Mouse (Mus musculus): ENCODE results near the gene Gm7075. TPM values are rescaled to one million over a fixed set of nuclear protein-coding genes. Genes with fewer than 3 reads are reported as not detected.
"Not testable (repeated sequence)": the region's sequence is repeated elsewhere in the genome, so short reads cannot be mapped to it uniquely, and the experiment has no call there.

The Gm7075 gene
- total RNA-seq (2021), result not detected

- intact Hi-C loops (cut with DNase I), result no loop called here
- peak; percentile 39 for DNase-seq
These were observed at the start of gene Gm7075 for GRCm38 (mm10) chr10:63421739-63422735. Gene Gm7075 (minus strand): TSS chr10:63421789.

GRCm38 (mm10) chr10:63460935-63461334, 39.3 kb upstream of the Gm7075 start:
- no peak for DNase-seq
- intact Hi-C loops (cut with DNase I), result no loop called here

- no peak for DNase-seq
- intact Hi-C loops (cut with DNase I), result no loop called here
These were observed 35.9 kb upstream of the Gm7075 start for GRCm38 (mm10) chr10:63457292-63458128.

GRCm38 (mm10) chr10:63455110-63455878, 33.7 kb upstream of the Gm7075 start:
- peak; percentile 24 for DNase-seq

GRCm38 (mm10) chr10:63453926-63454325, 32.3 kb upstream of the Gm7075 start:
- intact Hi-C loops (cut with DNase I), result no loop called here
- DNase-seq, result no peak

More at GRCm38 (mm10) chr10:63455110-63455878, 33.7 kb upstream of the Gm7075 start:
- intact Hi-C loops (cut with DNase I), result no loop called here

- intact Hi-C loops (cut with DNase I); DNase-seq: not testable (repeated sequence)
These were observed 23.2 kb upstream of the Gm7075 start for GRCm38 (mm10) chr10:63444602-63445387.

- DNase-seq, result no peak
- intact Hi-C loops (cut with DNase I), result no loop called here
These were observed 18.2 kb upstream of the Gm7075 start for GRCm38 (mm10) chr10:63439694-63440228.

- DNase-seq, result no peak
- intact Hi-C loops (cut with DNase I), result no loop called here
These were observed 17.2 kb upstream of the Gm7075 start for GRCm38 (mm10) chr10:63438736-63439262.

- DNase-seq, result no peak
- intact Hi-C loops (cut with DNase I), result no loop called here
These were observed 11.3 kb upstream of the Gm7075 start for GRCm38 (mm10) chr10:63432887-63433286.

- DNase-seq, result no peak
- intact Hi-C loops (cut with DNase I), result no loop called here
These were observed 10.5 kb upstream of the Gm7075 start for GRCm38 (mm10) chr10:63432099-63432498.

- DNase-seq, result no peak
- intact Hi-C loops (cut with DNase I), result no loop called here
These were observed 9.7 kb upstream of the Gm7075 start for GRCm38 (mm10) chr10:63431221-63431736.

GRCm38 (mm10) chr10:63429785-63430305, 8.3 kb upstream of the Gm7075 start, which contains the start of gene Ctnna3:
Gene Ctnna3 (plus strand): TSS chr10:63430098.
- intact Hi-C loops (cut with DNase I), result no loop called here
- DNase-seq, result peak; percentile 92

- DNase-seq, result peak; percentile 96
- intact Hi-C loops (cut with DNase I), result no loop called here
These were observed 7.8 kb upstream of the Gm7075 start for GRCm38 (mm10) chr10:63429380-63429779.

- intact Hi-C loops (cut with DNase I), result no loop called here
- no peak for DNase-seq
These were observed 7.4 kb upstream of the Gm7075 start for GRCm38 (mm10) chr10:63429023-63429340.

- intact Hi-C loops (cut with DNase I), result no loop called here
- DNase-seq, result peak; percentile 20
These were observed 6.8 kb upstream of the Gm7075 start for GRCm38 (mm10) chr10:63428243-63429022.

- DNase-seq, result no peak
- intact Hi-C loops (cut with DNase I), result no loop called here
These were observed 5.6 kb upstream of the Gm7075 start for GRCm38 (mm10) chr10:63427146-63427545.

GRCm38 (mm10) chr10:63424475-63424814, 2.9 kb upstream of the Gm7075 start:
- DNase-seq, result no peak
- intact Hi-C loops (cut with DNase I), result no loop called here
